Mouse (Mus musculus) liver, adult 2 months (tissue): ENCODE data around the gene Aldob. TPM values are rescaled to one million over a fixed set of nuclear protein-coding genes. Genes with fewer than 3 reads are reported as not detected.
A peak's percentile ranks its signal among the peaks of the same experiment; 100 is the strongest.
"Not testable (repeated sequence)": the region's sequence is repeated elsewhere in the genome, so short reads cannot be mapped to it uniquely, and the experiment has no call there.

Experiments used
- DNase-seq: peaks from one replicate; pipeline ENCODE4 v3.0.0-alpha.2; 2011; ENCODE audit warnings: low read depth, low spot score; ENCODE audit errors: extremely low read depth
- H3K27ac ChIP-seq: fragments of 200-500 bp; replicated peaks from 2 replicates; pipeline ENCODE4 v1.5.1; 2012; ENCODE audit warnings: low read depth, mild to moderate bottlenecking, control low read depth, inconsistent platforms, low read length; ENCODE audit not compliant: insufficient read depth
- H3K27me3 ChIP-seq: fragments of 200-500 bp; 2 replicates; pipeline ENCODE4 v1.6.1; 2012; ENCODE audit warnings: mild to moderate bottlenecking, moderate library complexity, low read length, inconsistent platforms; ENCODE audit not compliant: control insufficient read depth, insufficient read depth
- H3K36me3 ChIP-seq: fragments of 200-500 bp; 2 replicates; pipeline ENCODE4 v1.6.1; 2012; ENCODE audit warnings: low read length, inconsistent platforms; ENCODE audit not compliant: control insufficient read depth, insufficient read depth
- H3K4me1 ChIP-seq: fragments of 200-500 bp; 2 replicates; pipeline ENCODE4 v1.6.1; 2011; ENCODE audit warnings: low read length; ENCODE audit not compliant: control insufficient read depth, insufficient read depth
- H3K4me3 ChIP-seq: fragments of 200-500 bp; 2 replicates; pipeline ENCODE4 v1.5.1; 2011; ENCODE audit warnings: low read depth, mild to moderate bottlenecking, control low read depth, low read length, moderate library complexity; ENCODE audit not compliant: insufficient read depth
- H3K79me2 ChIP-seq: fragments of 200-500 bp; 2 replicates; pipeline ENCODE4 v1.6.1; 2012; ENCODE audit warnings: inconsistent platforms, mild to moderate bottlenecking, low read length, moderate library complexity; ENCODE audit not compliant: control insufficient read depth, insufficient read depth
- H3K9ac ChIP-seq: fragments of 200-500 bp; 2 replicates; pipeline ENCODE4 v1.6.1; 2012; ENCODE audit warnings: low read depth, mild to moderate bottlenecking, control low read depth, inconsistent platforms, low read length
- CTCF ChIP-seq: fragments of 200-500 bp; IDR thresholded peaks from 2 replicates; pipeline ENCODE4 v1.5.1; 2011; ENCODE audit warnings: low read depth, low read length, control low read depth
- POLR2A ChIP-seq: fragments of 200-500 bp; IDR thresholded peaks from 2 replicates; pipeline ENCODE4 v1.6.1; 2011; ENCODE audit warnings: low read length, control low read depth; ENCODE audit not compliant: insufficient read depth; ENCODE audit errors: extremely low read depth
- WGBS: fragments of 180-500 bp; shearing (Covaris S2); methylation state at CpG from one replicate; pipeline ENCODE4 v1.1.7; 2018; 5-methylcytosine and 5-hydroxymethylcytosine counted together
- polyA plus RNA-seq: library from polyadenylated mRNA; depleted of rRNA; stranded (reverse); fragments of >200 nt; gene quantifications from 2 replicates; pipeline ENCODE4 v1.2.3, GENCODE M21; 2012
- total RNA-seq: library from RNA; depleted of rRNA; stranded (reverse); fragments of >200 nt; gene quantifications from 2 replicates; pipeline ENCODE4 v1.2.3, GENCODE M21; 2014

The Aldob gene
- total and polyA plus RNA-seq, 2 experiments = 2,627 to 3,924 TPM

GRCm38 (mm10) chr4:49521346-49521745, 28.0 kb downstream of the Aldob start:
- Histone ChIP-seq H3K79me2 (peaks cover 28% of the 10 kb centered on the region; the same call in 1 of the 2 replicates), H3K4me1 (peaks cover 12% of the 10 kb centered on the region), H3K9ac (peak overlapping the region; percentile 84), H3K27ac (peak overlapping the region; percentile 25), H3K27me3 (no peaks in the 10 kb centered on the region), H3K36me3 (peaks cover 9% of the 10 kb centered on the region), H3K4me3 (peak overlapping the region; percentile 79)
- DNase-seq = no peak
- TF ChIP-seq CTCF (peak; percentile 22; the same call in 1 of the 2 replicates), POLR2A (no peak)
- WGBS = 1% methylated on average over 17 of the region's 17 CpGs

- under 1% methylated on average over 41 of the region's 41 CpGs for WGBS
- H3K36me3 ChIP-seq = peaks cover 9% of the 10 kb centered on the region
- peaks cover 12% of the 10 kb centered on the region for H3K4me1 ChIP-seq
Observed at GRCm38 (mm10) chr4:49520572-49521340, 28.6 kb downstream of the Aldob start, which contains the start of the genes Mrpl50 and Zfp189. Gene Mrpl50, minus strand, starts transcription at chr4:49521093. Gene Zfp189, plus strand, starts transcription at chr4:49521176.

GRCm38 (mm10) chr4:49519476-49519875, 29.9 kb downstream of the Aldob start:
- Histone ChIP-seq H3K79me2 (peaks cover 28% of the 10 kb centered on the region; the same call in 1 of the 2 replicates), H3K36me3 (peaks cover 7% of the 10 kb centered on the region), H3K27ac (no peak overlapping the region), H3K4me3 (no peak overlapping the region), H3K27me3 (no peaks in the 10 kb centered on the region), H3K4me1 (peaks cover 12% of the 10 kb centered on the region), H3K9ac (no peak overlapping the region)
- WGBS = 74% methylated on average over 5 of the region's 5 CpGs
- TF ChIP-seq CTCF (peak; percentile 34; the same call in 1 of the 2 replicates), POLR2A (no peak)
- DNase-seq = peak; percentile 68

More at GRCm38 (mm10) chr4:49520572-49521340, 28.6 kb downstream of the Aldob start, which contains the start of the genes Mrpl50 and Zfp189:
- peak within 1 kb of the TSS; percentile 91 for H3K27ac ChIP-seq
- peak within 1 kb of the TSS; percentile 79 for H3K4me3 ChIP-seq
- peaks cover 28% of the 10 kb centered on the region; the same call in 1 of the 2 replicates for H3K79me2 ChIP-seq
- peak; percentile 68; the same call in 1 of the 2 replicates for TF ChIP-seq POLR2A
- TF ChIP-seq CTCF = no peak
- DNase-seq = peak; percentile 97
- H3K27me3 ChIP-seq = no peaks in the 10 kb centered on the region
- H3K9ac ChIP-seq = peak within 1 kb of the TSS; percentile 84

GRCm38 (mm10) chr4:49514441-49514840, 34.9 kb downstream of the Aldob start:
- TF ChIP-seq CTCF (no peak), POLR2A (no peak)
- Histone ChIP-seq H3K9ac (no peak overlapping the region), H3K4me1 (peaks cover 15% of the 10 kb centered on the region), H3K79me2 (peaks cover 18% of the 10 kb centered on the region; the same call in 1 of the 2 replicates), H3K4me3 (no peak overlapping the region), H3K27me3 (no peaks in the 10 kb centered on the region), H3K27ac (no peak overlapping the region), H3K36me3 (peaks cover 19% of the 10 kb centered on the region)
- WGBS = 95% methylated on average over 6 of the region's 6 CpGs
- no peak for DNase-seq

- peaks cover 19% of the 10 kb centered on the region for H3K36me3 ChIP-seq
- TF ChIP-seq CTCF (no peak), POLR2A (no peak)
- no peak for DNase-seq
- peaks cover 7% of the 10 kb centered on the region; the same call in 1 of the 2 replicates for H3K79me2 ChIP-seq
- peaks cover 11% of the 10 kb centered on the region for H3K4me1 ChIP-seq
- H3K27me3 ChIP-seq = no peaks in the 10 kb centered on the region
- WGBS = 97% methylated on average over 4 of the region's 4 CpGs
- H3K4me3 ChIP-seq = no peak overlapping the region
- H3K27ac ChIP-seq = no peak overlapping the region
- H3K9ac ChIP-seq = no peak overlapping the region
Observed at GRCm38 (mm10) chr4:49512636-49513035, 36.7 kb downstream of the Aldob start.

GRCm38 (mm10) chr4:49510236-49510835, 39.0 kb downstream of the Aldob start:
- H3K4me1 ChIP-seq = peaks cover 15% of the 10 kb centered on the region; the same call in 1 of the 2 replicates
- H3K27me3 ChIP-seq, H3K4me3 ChIP-seq, H3K79me2 ChIP-seq: not testable (repeated sequence)
- peak overlapping the region; percentile 94 for H3K27ac ChIP-seq
- H3K9ac ChIP-seq = peak overlapping the region; percentile 37; the same call in 1 of the 2 replicates
- WGBS = 19% methylated on average over 1 of the region's 1 CpGs
- peaks cover 19% of the 10 kb centered on the region for H3K36me3 ChIP-seq
- peak; percentile 92 for DNase-seq
